Mouse (Mus musculus) ovary, postnatal 14 days (tissue): ENCODE results near the gene Frmd4b.

Source experiments
- DNase-seq: peaks from one replicate; pipeline ENCODE4 v3.0.0; 2022; ENCODE audit warnings: low spot score

Gene Frmd4b

GRCm38 (mm10) chr6:97519553-97519952 lies 97.8 kb downstream of the Frmd4b start:
- no peak for DNase-seq

GRCm38 (mm10) chr6:97518467-97518866 lies 98.9 kb downstream of the Frmd4b start:
- DNase-seq: no peak

GRCm38 (mm10) chr6:97517616-97518235 lies 99.6 kb downstream of the Frmd4b start:
- DNase-seq: no peak

GRCm38 (mm10) chr6:97516941-97517340 lies 100.4 kb downstream of the Frmd4b start:
- DNase-seq: no peak

GRCm38 (mm10) chr6:97510771-97511170 lies 106.6 kb downstream of the Frmd4b start:
- no peak for DNase-seq

GRCm38 (mm10) chr6:97509434-97509833 lies 107.9 kb downstream of the Frmd4b start:
- no peak for DNase-seq

GRCm38 (mm10) chr6:97508480-97508879 lies 108.9 kb downstream of the Frmd4b start:
- no peak for DNase-seq

- DNase-seq: no peak
These were observed 109.4 kb downstream of the Frmd4b start for GRCm38 (mm10) chr6:97507893-97508292.

GRCm38 (mm10) chr6:97506141-97506650 lies 111.1 kb downstream of the Frmd4b start:
- DNase-seq: peak; percentile 72

- DNase-seq: no peak
These were observed 112.7 kb downstream of the Frmd4b start for GRCm38 (mm10) chr6:97504673-97505072.

- no peak for DNase-seq
These were observed 116.3 kb downstream of the Frmd4b start for GRCm38 (mm10) chr6:97501000-97501399.

- DNase-seq: no peak
These were observed 117.1 kb downstream of the Frmd4b start for GRCm38 (mm10) chr6:97500246-97500645.

- no peak for DNase-seq
These were observed 121.3 kb downstream of the Frmd4b start for GRCm38 (mm10) chr6:97496002-97496401.

- no peak for DNase-seq
These were observed 126.3 kb downstream of the Frmd4b start for GRCm38 (mm10) chr6:97491065-97491464.

GRCm38 (mm10) chr6:97488821-97489220 lies 128.5 kb downstream of the Frmd4b start:
- DNase-seq: no peak

- no peak for DNase-seq
These were observed 129.1 kb downstream of the Frmd4b start for GRCm38 (mm10) chr6:97488280-97488679.

GRCm38 (mm10) chr6:97487535-97488081 lies 129.7 kb downstream of the Frmd4b start:
- DNase-seq: peak; percentile 52

- DNase-seq: no peak
These were observed 130.5 kb downstream of the Frmd4b start for GRCm38 (mm10) chr6:97486813-97487361.

- no peak for DNase-seq
These were observed 131.4 kb downstream of the Frmd4b start for GRCm38 (mm10) chr6:97485886-97486386.

GRCm38 (mm10) chr6:97481912-97482311 lies 135.4 kb downstream of the Frmd4b start:
- DNase-seq: no peak

GRCm38 (mm10) chr6:97478981-97479860 lies 138.1 kb downstream of the Frmd4b start:
- no peak for DNase-seq

- DNase-seq: no peak
These were observed 143.7 kb downstream of the Frmd4b start for GRCm38 (mm10) chr6:97473672-97474071.
